Mouse (Mus musculus) limb, embryonic 15.5 days (tissue): ENCODE measurements around the gene Tmem131l. TPM values are rescaled to one million over a fixed set of nuclear protein-coding genes. Genes with fewer than 3 reads are reported as not detected.
A peak's percentile ranks its signal among the peaks of the same experiment; 100 is the strongest.

Experiments
- ATAC-seq: fragments of 200-750 bp; cut with Nextera tagmentation; 2 replicates; pipeline ENCODE4 v1.8.0; 2017; ENCODE audit warnings: low read depth, moderate TSS enrichment; ENCODE audit not compliant: insufficient number of reproducible peaks, low FRiP score, low TSS enrichment
- H3K27ac ChIP-seq: fragments of 300-500 bp; sonication (generic); 2 replicates; pipeline ENCODE4 v1.5.1; 2015; ENCODE audit warnings: moderate library complexity, mild to moderate bottlenecking, inconsistent platforms
- H3K27me3 ChIP-seq: fragments of 300-500 bp; sonication (generic); 2 replicates; pipeline ENCODE4 v1.6.1; 2015; ENCODE audit warnings: inconsistent platforms
- H3K36me3 ChIP-seq: fragments of 300-500 bp; sonication (generic); 2 replicates; pipeline ENCODE4 v1.6.1; 2015; ENCODE audit warnings: inconsistent platforms
- H3K4me1 ChIP-seq: fragments of 300-500 bp; sonication (generic); 2 replicates; pipeline ENCODE4 v1.6.1; 2015; ENCODE audit warnings: inconsistent platforms
- H3K4me2 ChIP-seq: fragments of 300-500 bp; sonication (generic); 2 replicates; pipeline ENCODE4 v1.6.1; 2015; ENCODE audit warnings: mild to moderate bottlenecking, inconsistent platforms
- H3K4me3 ChIP-seq: fragments of 300-500 bp; sonication (generic); 2 replicates; pipeline ENCODE4 v1.5.1; 2015; ENCODE audit warnings: mild to moderate bottlenecking, inconsistent platforms
- H3K9ac ChIP-seq: fragments of 300-500 bp; sonication (generic); 2 replicates; pipeline ENCODE4 v1.6.1; 2015; ENCODE audit warnings: inconsistent platforms
- H3K9me3 ChIP-seq: fragments of 300-500 bp; sonication (generic); 2 replicates; pipeline ENCODE4 v1.6.1; 2016; ENCODE audit warnings: inconsistent platforms
- WGBS: fragments of 180-500 bp; shearing (Covaris S2); methylation state at CpG from one replicate; pipeline ENCODE4 v1.1.7; 2015; 5-methylcytosine and 5-hydroxymethylcytosine counted together
- polyA plus RNA-seq: library from polyadenylated mRNA; unstranded; fragments of >200 nt; fragmentation: Nextera tagmentation; extraction: Ambion mirVana; gene quantifications from 2 replicates; pipeline ENCODE4 v1.2.1, GENCODE M21; 2015

Gene Tmem131l
- polyA plus RNA-seq, 1 experiment from 2014 or later, result 47.9 TPM

DNA sequence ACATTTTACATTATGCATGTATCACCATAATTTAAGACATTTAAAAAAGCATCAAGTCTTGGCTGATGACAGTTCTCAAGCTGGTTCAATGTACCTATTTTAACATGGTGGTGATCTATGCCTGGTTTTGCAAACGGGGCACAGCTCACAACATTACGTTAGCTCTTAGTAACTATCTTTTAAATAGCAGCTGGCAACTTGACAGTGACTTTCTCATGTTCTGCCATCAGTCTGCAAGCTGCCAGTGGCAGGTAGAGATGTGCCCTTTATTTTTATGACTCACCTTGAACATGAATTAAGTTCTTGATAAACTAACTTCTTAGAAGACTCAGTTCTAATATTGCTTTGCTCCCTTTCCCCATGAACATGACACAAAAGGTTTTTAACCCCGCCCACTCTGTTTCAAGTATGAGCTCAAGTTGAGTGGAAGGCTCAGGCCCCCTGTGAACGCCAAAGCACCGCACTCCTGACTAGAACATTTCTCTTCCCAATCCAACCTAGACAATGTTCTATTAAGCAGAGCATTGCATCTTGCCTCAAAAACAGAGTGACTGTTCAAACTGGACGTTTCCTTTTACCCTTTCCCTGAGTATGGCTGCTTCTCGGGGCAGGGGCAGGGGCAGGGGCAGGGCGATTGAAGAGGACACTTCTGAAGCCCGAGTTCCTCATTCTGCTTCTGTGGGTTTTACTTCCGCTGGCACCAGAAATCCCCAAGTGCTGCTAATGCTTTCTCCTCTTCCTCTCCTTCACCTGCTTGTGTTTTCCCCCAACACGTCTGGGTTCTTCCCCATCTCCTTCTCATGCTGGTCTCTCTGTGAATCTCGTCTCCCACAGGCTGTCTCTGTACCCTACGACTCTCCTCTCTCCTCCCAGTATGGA, 29.1 kb upstream of the Tmem131l start:
- no peak for ATAC-seq

DNA sequence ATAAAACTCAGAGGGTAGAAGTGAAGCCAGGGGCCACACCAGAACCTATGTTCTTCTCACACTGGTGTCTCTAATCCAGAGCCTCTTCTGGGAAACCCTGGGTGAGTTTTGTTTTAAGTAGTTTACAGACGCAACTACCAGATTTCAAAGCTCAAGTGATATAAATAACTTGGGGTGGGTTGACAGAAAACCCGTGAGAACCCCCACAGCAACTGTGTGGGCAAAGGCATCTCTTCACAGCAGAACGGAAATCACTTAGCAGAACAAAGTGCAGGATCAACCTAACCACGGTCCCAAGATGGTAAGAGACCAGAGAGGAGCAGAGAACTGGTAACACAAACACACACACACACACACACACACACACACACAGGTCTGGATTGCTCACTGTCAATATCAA, 25.9 kb upstream of the Tmem131l start:
- Histone ChIP-seq H3K36me3 (no peaks in the 10 kb centered on the region), H3K9ac (no peak overlapping the region), H3K27me3 (no peaks in the 10 kb centered on the region), H3K9me3 (no peaks in the 10 kb centered on the region), H3K4me2 (no peak overlapping the region), H3K4me1 (peaks cover 2% of the 10 kb centered on the region; the same call in 1 of the 2 replicates), H3K27ac (no peak overlapping the region), H3K4me3 (no peak overlapping the region)
- WGBS, result 80% methylated on average over 4 of the region's 4 CpGs
- ATAC-seq, result no peak

More for the DNA sequence above, 29.1 kb upstream of the Tmem131l start:
- no peaks in the 10 kb centered on the region for H3K9me3 ChIP-seq
- no peak overlapping the region for H3K4me2 ChIP-seq
- 82% methylated on average over 13 of the region's 13 CpGs for WGBS
- no peaks in the 10 kb centered on the region for H3K4me1 ChIP-seq
- H3K9ac ChIP-seq, result no peak overlapping the region
- no peak overlapping the region for H3K27ac ChIP-seq
- H3K36me3 ChIP-seq, result no peaks in the 10 kb centered on the region
- H3K4me3 ChIP-seq, result no peak overlapping the region
- no peaks in the 10 kb centered on the region for H3K27me3 ChIP-seq

DNA sequence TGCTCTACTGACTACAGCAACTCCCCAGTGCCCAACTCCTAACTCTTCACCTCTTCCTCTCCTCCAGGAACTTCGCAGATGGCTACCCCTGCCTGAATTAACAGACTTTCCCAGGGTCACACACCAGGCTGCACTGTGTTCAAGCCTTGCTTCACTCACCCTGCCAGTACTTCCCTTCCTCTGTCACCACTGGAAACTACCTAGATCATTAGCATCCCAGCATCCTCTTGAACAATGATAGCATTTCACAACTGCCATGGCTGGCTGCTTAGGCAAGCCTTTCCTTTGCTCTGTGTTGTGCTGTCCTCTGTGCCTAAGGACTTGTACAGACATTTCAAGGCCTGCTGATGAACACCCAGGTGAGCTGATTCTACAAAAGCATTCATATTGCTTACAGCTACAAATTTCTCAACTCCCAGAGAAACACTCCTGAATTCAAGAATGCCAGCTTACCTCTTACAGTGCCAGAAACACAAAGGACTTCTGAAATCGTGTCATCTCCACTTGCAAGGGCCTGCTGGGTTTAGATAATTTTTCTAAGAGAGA, 23.5 kb upstream of the Tmem131l start:
- no peak overlapping the region for H3K9ac ChIP-seq
- no peak overlapping the region for H3K27ac ChIP-seq
- H3K9me3 ChIP-seq, result no peaks in the 10 kb centered on the region
- H3K4me1 ChIP-seq, result peaks cover 16% of the 10 kb centered on the region
- H3K4me3 ChIP-seq, result no peak overlapping the region
- no peaks in the 10 kb centered on the region for H3K36me3 ChIP-seq
- H3K27me3 ChIP-seq, result no peaks in the 10 kb centered on the region
- 74% methylated on average over 2 of the region's 2 CpGs for WGBS
- no peak overlapping the region for H3K4me2 ChIP-seq
- no peak for ATAC-seq

DNA sequence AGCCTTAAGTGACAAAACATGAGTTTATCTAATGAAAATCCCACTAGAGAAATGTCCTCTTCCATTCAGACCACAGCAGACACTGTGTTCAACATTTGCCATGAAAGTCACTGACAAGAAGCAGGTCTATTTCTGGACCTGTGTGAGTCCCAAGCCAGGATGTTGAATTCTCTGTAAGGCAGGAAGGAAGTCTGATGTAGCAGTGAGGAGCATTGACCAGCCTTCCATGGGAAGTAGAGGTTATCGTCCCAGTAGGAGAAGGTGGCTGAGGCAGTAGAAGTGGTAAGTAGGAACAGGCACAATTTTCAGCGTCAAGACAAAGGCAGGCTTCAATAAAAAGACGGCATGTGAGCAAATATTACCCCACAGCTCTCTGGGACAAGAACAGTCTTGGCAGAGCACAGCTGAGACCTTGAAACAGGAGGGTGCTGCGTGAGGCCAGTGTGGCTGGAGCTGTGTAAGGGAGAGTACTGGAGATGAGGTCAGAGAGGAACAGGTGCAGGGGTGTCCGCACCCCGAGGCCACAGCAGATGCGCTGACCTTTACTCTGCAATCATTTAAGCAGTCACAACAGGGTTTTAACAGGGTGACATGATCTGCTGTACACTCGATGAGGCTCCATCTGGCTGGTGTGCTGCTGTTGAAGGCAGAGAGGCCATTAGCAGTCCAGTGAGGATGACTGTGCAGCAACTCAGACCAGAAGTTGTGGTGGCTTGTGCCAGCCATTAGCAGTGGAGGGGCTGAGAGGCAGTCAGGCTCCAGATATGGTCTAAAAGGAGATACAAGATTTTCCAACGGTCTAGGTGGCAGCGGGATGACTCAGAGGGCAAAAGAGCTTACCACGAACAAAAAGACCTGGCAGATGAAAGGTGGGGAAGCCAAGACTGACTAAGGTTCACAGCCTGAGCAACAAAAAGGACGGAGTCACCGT, 21.8 kb upstream of the Tmem131l start:
- H3K27me3 ChIP-seq, result no peaks in the 10 kb centered on the region
- 64% methylated on average over 13 of the region's 13 CpGs for WGBS
- H3K4me2 ChIP-seq, result no peak overlapping the region
- no peak overlapping the region for H3K9ac ChIP-seq
- H3K4me1 ChIP-seq, result peaks cover 16% of the 10 kb centered on the region
- H3K9me3 ChIP-seq, result no peaks in the 10 kb centered on the region
- no peak overlapping the region for H3K27ac ChIP-seq
- H3K36me3 ChIP-seq, result no peaks in the 10 kb centered on the region
- H3K4me3 ChIP-seq, result no peak overlapping the region
- ATAC-seq, result no peak

DNA sequence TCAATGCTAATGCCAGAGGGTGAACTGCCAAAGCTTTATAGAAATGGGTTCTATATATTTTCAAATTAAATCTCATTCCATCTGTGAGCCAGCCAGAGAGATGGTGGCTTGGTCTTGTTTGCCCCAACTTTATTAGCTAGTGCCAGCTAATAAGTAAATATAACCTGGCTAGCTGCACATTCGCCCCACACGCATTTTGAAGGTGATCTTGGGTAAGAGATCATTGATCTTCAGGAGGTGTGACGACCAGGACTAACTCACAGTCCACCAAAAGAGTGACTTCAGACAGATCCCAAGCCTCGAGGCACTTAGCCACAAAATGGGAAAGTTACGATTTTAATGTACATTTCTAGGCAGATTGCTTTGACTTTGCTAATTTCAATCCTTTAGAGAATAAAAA, 21.0 kb upstream of the Tmem131l start:
- Histone ChIP-seq H3K36me3 (no peaks in the 10 kb centered on the region), H3K4me3 (no peak overlapping the region), H3K27me3 (no peaks in the 10 kb centered on the region), H3K9ac (no peak overlapping the region), H3K27ac (no peak overlapping the region), H3K9me3 (no peaks in the 10 kb centered on the region), H3K4me1 (peaks cover 16% of the 10 kb centered on the region), H3K4me2 (no peak overlapping the region)
- no peak for ATAC-seq
- WGBS, result 70% methylated on average over 5 of the region's 5 CpGs

DNA sequence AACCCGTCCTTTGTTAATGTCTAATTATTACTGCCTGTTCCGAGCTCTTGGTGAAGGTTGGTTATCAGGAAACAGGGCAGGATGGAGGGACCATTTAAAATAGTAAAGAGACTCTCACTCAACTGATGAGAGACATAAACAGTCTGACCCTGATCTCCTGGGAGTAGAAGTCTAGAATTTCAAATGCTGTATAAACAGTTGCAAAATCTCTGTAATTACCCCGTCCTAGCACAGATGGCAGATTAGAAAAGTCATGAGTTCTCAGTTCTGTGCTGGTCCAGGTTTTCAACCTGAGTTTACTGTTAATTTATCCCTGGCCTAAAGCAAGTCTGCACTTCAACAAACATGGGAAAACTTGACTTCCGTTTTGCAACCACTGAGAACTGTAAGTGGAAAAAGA, 20.2 kb upstream of the Tmem131l start:
- H3K4me2 ChIP-seq, result peak overlapping the region; percentile 8; the same call in 1 of the 2 replicates

DNA sequence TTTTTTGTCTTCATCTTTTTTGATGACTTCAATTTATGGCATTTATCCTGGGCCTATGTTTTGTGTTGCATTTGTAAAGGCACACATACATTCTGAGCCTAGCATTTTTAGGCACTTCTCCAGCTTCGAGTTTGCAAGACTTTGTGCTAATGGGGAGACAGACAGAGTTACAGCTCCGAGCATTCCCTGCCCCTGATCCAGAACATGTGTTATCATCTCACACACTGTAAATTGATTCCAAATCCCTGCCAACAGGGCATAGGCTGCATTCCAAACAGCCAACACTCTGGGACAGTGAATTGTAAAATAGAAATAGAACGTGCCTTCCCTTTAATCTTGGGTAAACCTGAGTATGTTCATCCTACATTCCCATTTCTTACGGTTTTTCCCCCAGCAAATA, 19.7 kb upstream of the Tmem131l start:
- Histone ChIP-seq H3K4me1 (peaks cover 16% of the 10 kb centered on the region), H3K4me3 (no peak overlapping the region), H3K9me3 (no peaks in the 10 kb centered on the region), H3K36me3 (no peaks in the 10 kb centered on the region), H3K27ac (peak overlapping the region; percentile 77), H3K9ac (no peak overlapping the region), H3K4me2 (peak overlapping the region; percentile 8; the same call in 1 of the 2 replicates), H3K27me3 (no peaks in the 10 kb centered on the region)
- 9% methylated on average over 4 of the region's 4 CpGs for WGBS
- no peak for ATAC-seq

More for the DNA sequence above, 20.2 kb upstream of the Tmem131l start:
- no peaks in the 10 kb centered on the region for H3K27me3 ChIP-seq
- H3K27ac ChIP-seq, result peak overlapping the region; percentile 77; the same call in 1 of the 2 replicates
- H3K9me3 ChIP-seq, result no peaks in the 10 kb centered on the region
- no peak overlapping the region for H3K9ac ChIP-seq
- 15% methylated on average over 4 of the region's 4 CpGs for WGBS
- ATAC-seq, result no peak
- no peak overlapping the region for H3K4me3 ChIP-seq
- no peaks in the 10 kb centered on the region for H3K36me3 ChIP-seq
- H3K4me1 ChIP-seq, result peaks cover 16% of the 10 kb centered on the region

DNA sequence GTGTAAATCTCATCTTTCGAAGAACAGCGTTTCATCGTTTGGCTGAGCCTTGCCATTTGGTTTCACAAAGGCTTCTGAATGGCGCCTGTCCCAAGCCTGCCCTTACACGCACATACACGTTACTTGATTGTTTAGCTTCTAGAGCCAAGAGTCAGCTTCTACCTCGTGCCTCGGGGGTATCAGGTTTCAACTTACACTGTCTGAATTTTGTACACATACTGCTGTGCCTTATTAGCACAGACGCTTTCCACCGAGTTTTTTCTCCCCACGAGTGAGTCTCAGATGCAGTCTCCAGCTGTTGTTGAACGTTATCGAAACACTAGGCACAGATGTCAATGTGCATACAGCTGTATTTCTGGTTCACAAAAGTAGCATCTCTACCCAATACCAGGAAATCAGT, 19.3 kb upstream of the Tmem131l start:
- Histone ChIP-seq H3K27ac (peak overlapping the region; percentile 77), H3K4me3 (no peak overlapping the region)
- 12% methylated on average over 13 of the region's 13 CpGs for WGBS

DNA sequence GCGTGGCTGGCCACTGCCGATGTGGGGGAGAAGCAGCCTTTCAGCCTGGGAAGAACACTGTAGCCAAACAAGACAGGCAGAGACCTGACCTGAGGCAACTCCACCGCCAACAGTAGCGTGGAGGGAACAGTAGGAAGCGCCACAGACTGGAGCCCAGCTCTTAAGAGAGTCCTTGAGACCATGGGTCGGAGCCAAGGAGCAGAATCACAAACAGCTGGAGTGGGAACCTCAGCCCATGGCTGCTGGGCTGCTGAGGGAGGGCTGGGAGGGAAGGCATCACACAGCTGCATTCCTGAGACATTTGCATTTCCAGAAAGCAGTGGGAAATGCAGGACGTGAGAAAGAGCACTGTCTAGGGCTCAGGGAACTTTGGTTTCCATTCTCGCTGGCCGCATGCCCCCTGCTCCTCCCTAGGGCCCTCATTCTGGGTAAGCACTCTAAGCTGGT, 8.8 kb upstream of the Tmem131l start:
- Histone ChIP-seq H3K9me3 (no peaks in the 10 kb centered on the region), H3K36me3 (no peaks in the 10 kb centered on the region), H3K4me1 (peaks cover 24% of the 10 kb centered on the region), H3K4me3 (no peak overlapping the region), H3K27ac (peak overlapping the region; percentile 33), H3K27me3 (no peaks in the 10 kb centered on the region), H3K9ac (no peak overlapping the region), H3K4me2 (peak overlapping the region; percentile 22; the same call in 1 of the 2 replicates)
- peak; percentile 86 for ATAC-seq
- WGBS, result 9% methylated on average over 9 of the region's 9 CpGs

More for the DNA sequence above, 19.3 kb upstream of the Tmem131l start:
- no peak overlapping the region for H3K9ac ChIP-seq
- H3K4me1 ChIP-seq, result peaks cover 16% of the 10 kb centered on the region
- no peaks in the 10 kb centered on the region for H3K9me3 ChIP-seq
- H3K27me3 ChIP-seq, result no peaks in the 10 kb centered on the region
- no peak for ATAC-seq
- peak overlapping the region; percentile 8; the same call in 1 of the 2 replicates for H3K4me2 ChIP-seq
- no peaks in the 10 kb centered on the region for H3K36me3 ChIP-seq

DNA sequence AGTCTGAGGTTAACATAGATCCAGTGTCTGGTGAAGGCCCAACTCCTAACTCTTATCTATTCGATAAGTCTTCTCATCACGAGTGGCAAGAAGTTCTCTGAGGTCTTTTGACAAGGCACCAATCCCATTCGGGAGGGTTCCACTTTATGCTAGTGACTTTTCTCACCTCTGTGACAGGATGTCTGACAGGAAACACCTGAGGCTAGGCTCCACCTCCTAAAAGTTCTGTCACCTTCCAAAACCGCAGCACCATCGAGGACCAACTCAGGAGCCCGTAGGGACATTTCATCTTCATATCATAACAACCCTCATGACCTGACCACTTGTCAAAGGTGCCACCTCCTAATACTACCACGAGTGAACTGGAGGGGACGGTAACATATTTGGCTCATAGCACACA, 6.2 kb upstream of the Tmem131l start:
- no peaks in the 10 kb centered on the region for H3K9me3 ChIP-seq
- H3K27me3 ChIP-seq, result no peaks in the 10 kb centered on the region
- no peak for ATAC-seq
- WGBS, result 84% methylated on average over 8 of the region's 8 CpGs
- H3K4me3 ChIP-seq, result no peak overlapping the region
- H3K4me2 ChIP-seq, result no peak overlapping the region
- peaks cover 24% of the 10 kb centered on the region for H3K4me1 ChIP-seq
- no peak overlapping the region for H3K27ac ChIP-seq
- no peak overlapping the region for H3K9ac ChIP-seq
- no peaks in the 10 kb centered on the region for H3K36me3 ChIP-seq

DNA sequence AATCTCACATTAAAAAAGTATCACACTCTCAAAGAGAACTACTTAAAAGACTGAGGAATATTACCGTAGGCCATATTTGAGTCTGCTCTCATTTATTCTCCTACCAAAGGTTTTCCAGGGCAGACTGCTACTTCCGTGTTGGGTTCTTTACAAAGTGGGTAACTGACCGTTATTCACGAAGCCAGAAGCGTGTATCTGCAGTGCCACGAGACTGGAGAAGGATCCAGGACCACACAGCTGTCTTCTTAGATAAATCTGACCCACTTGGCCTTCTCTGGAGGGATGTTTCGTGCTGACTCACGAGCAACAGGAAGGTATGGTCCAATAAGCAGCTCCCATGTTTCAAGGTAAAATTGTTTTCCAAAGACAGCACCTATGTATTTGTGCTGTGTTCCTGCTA, 1.8 kb upstream of the Tmem131l start:
- no peak overlapping the region for H3K27ac ChIP-seq
- H3K4me1 ChIP-seq, result peaks cover 14% of the 10 kb centered on the region
- H3K4me2 ChIP-seq, result no peak overlapping the region
- H3K9ac ChIP-seq, result no peak overlapping the region
- H3K9me3 ChIP-seq, result no peaks in the 10 kb centered on the region
- ATAC-seq, result no peak
- H3K27me3 ChIP-seq, result no peaks in the 10 kb centered on the region
- no peak overlapping the region for H3K4me3 ChIP-seq
- no peaks in the 10 kb centered on the region for H3K36me3 ChIP-seq
- 85% methylated on average over 8 of the region's 8 CpGs for WGBS
